Mouse (Mus musculus) heart, postnatal 4 days (tissue): ENCODE measurements around the gene Kcnma1. TPM values are rescaled to one million over a fixed set of nuclear protein-coding genes. Genes with fewer than 3 reads are reported as not detected.

Experiments
- DNase-seq: peaks from one replicate; pipeline ENCODE4 v3.0.0; 2021
- total RNA-seq, 2 experiments: library from RNA; stranded (reverse); gene quantifications; 2 replicates each; pipeline ENCODE4 v1.2.3; 2021

Gene Kcnma1
- total RNA-seq, 2 experiments from 2014 or later = 0.43 to 0.48 TPM

- DNase-seq = no peak
Measured at GRCm38 (mm10) chr14:23771794-23772193, 242.5 kb downstream of the Kcnma1 start.

GRCm38 (mm10) chr14:23762471-23762870 is 251.8 kb downstream of the Kcnma1 start:
- DNase-seq = no peak

- no peak for DNase-seq
Measured at GRCm38 (mm10) chr14:23759626-23760025, 254.7 kb downstream of the Kcnma1 start.

GRCm38 (mm10) chr14:23758421-23758820 is 255.9 kb downstream of the Kcnma1 start:
- no peak for DNase-seq

GRCm38 (mm10) chr14:23748011-23748410 is 266.3 kb downstream of the Kcnma1 start:
- DNase-seq = no peak

- DNase-seq = no peak
Measured at GRCm38 (mm10) chr14:23746976-23747375, 267.3 kb downstream of the Kcnma1 start.

- no peak for DNase-seq
Measured at GRCm38 (mm10) chr14:23741531-23741930, 272.8 kb downstream of the Kcnma1 start.

GRCm38 (mm10) chr14:23734200-23734599 is 280.1 kb downstream of the Kcnma1 start:
- DNase-seq = no peak

- peak; percentile 9 for DNase-seq
Measured at GRCm38 (mm10) chr14:23729377-23729776, 284.9 kb downstream of the Kcnma1 start.

- no peak for DNase-seq
Measured at GRCm38 (mm10) chr14:23723701-23724430, 290.4 kb downstream of the Kcnma1 start.

- DNase-seq = no peak
Measured at GRCm38 (mm10) chr14:23719246-23719645, 295.0 kb downstream of the Kcnma1 start.

GRCm38 (mm10) chr14:23718667-23719066 is 295.6 kb downstream of the Kcnma1 start:
- no peak for DNase-seq

GRCm38 (mm10) chr14:23714396-23715131 is 299.7 kb downstream of the Kcnma1 start:
- DNase-seq = no peak

GRCm38 (mm10) chr14:23712891-23713290 is 301.4 kb downstream of the Kcnma1 start:
- DNase-seq = no peak

GRCm38 (mm10) chr14:23710954-23711353 is 303.3 kb downstream of the Kcnma1 start:
- DNase-seq = no peak

- no peak for DNase-seq
Measured at GRCm38 (mm10) chr14:23706837-23707236, 307.5 kb downstream of the Kcnma1 start.

GRCm38 (mm10) chr14:23705647-23706046 is 308.6 kb downstream of the Kcnma1 start:
- DNase-seq = no peak

GRCm38 (mm10) chr14:23704303-23704702 is 310.0 kb downstream of the Kcnma1 start:
- no peak for DNase-seq

GRCm38 (mm10) chr14:23696341-23696740 is 317.9 kb downstream of the Kcnma1 start:
- no peak for DNase-seq

- DNase-seq = no peak
Measured at GRCm38 (mm10) chr14:23689681-23690080, 324.6 kb downstream of the Kcnma1 start.

GRCm38 (mm10) chr14:23688513-23688912 is 325.8 kb downstream of the Kcnma1 start:
- DNase-seq = no peak

GRCm38 (mm10) chr14:23684463-23685066 is 329.7 kb downstream of the Kcnma1 start:
- no peak for DNase-seq

- peak; percentile 40 for DNase-seq
Measured at GRCm38 (mm10) chr14:23682758-23683157, 331.5 kb downstream of the Kcnma1 start.
